ENCODE assay signal across 8 mouse cellular contexts in genomic region chr5:134437459-134437827, GRCm38 (mm10). TPM values are rescaled to one million over a fixed set of nuclear protein-coding genes. Genes with fewer than 3 reads are reported as not detected.
DNase-seq lines count a peak whose midpoint lies in the region; ATAC-seq and TF ChIP-seq lines count a peak whose summit lies in the region.

No protein-coding gene starts in this region.

- peak overlapping the region; percentile 33; the same call in 1 of the 2 replicates for H3K27ac ChIP-seq in hindbrain, embryonic 15.5 days (replicated peaks)
- H3K27ac ChIP-seq in hindbrain, embryonic 10.5 days, result no peak overlapping the region
- H3K27ac ChIP-seq in ES-E14 (ENCODE audit: insufficient read depth, low read depth, low read length, poor library complexity, severe bottlenecking), result peak overlapping the region; percentile 93

- H3K4me1 ChIP-seq in hindbrain, embryonic 15.5 days (replicated peaks), result peaks cover 40% of the 10 kb centered on the region
- H3K4me1 ChIP-seq in hindbrain, embryonic 10.5 days (replicated peaks), result peaks cover 31% of the 10 kb centered on the region
- H3K4me1 ChIP-seq in ES-E14 (ENCODE audit: control insufficient read depth in 2 of 2, insufficient read depth in 2 of 2, low read length in 2 of 2, poor library complexity in 1 of 2), result peaks cover 16 to 56% of the 10 kb centered on the region in 2 experiments

- intact Hi-C loops in heart, postnatal 25 days (cut with DNase I), result no loop called here
- intact Hi-C loops in left cerebral cortex, postnatal 14 days (cut with DNase I), result no loop called here

- no peak overlapping the region for H3K9ac ChIP-seq in hindbrain, embryonic 15.5 days
- H3K9ac ChIP-seq in ES-E14 (ENCODE audit: insufficient read depth, low read depth, low read length, poor library complexity, severe bottlenecking), result peak overlapping the region; percentile 35

- H3K9me3 ChIP-seq in hindbrain, embryonic 15.5 days, result no peaks in the 10 kb centered on the region
- peaks cover 9% of the 10 kb centered on the region for H3K9me3 ChIP-seq in hindbrain, embryonic 10.5 days
- H3K9me3 ChIP-seq in ES-E14 (ENCODE audit: control insufficient read depth, insufficient read depth, low read depth, low read length), result no peaks in the 10 kb centered on the region

- in situ Hi-C loops in ES-E14 (cut with MboI; ENCODE audit: low sequenced_read_pairs in 2 of 2, unreplicated experiment in 2 of 2), result no loop called here

- H3K27me3 ChIP-seq in hindbrain, embryonic 15.5 days, result no peaks in the 10 kb centered on the region
- no peaks in the 10 kb centered on the region for H3K27me3 ChIP-seq in hindbrain, embryonic 10.5 days (ENCODE audit: insufficient read depth, poor library complexity, severe bottlenecking)

- no peaks in the 10 kb centered on the region for H3K36me3 ChIP-seq in hindbrain, embryonic 15.5 days
- peaks cover 75% of the 10 kb centered on the region for H3K36me3 ChIP-seq in hindbrain, embryonic 10.5 days
- H3K36me3 ChIP-seq in ES-E14 (ENCODE audit: control insufficient read depth, insufficient read depth, low read length, poor library complexity, severe bottlenecking), result peaks cover 4% of the 10 kb centered on the region; the same call in 1 of the 2 replicates

- 73% methylated on average over 14 of the region's 14 CpGs for WGBS in hindbrain, embryonic 15.5 days
- 90% methylated on average over 14 of the region's 14 CpGs for WGBS in hindbrain, embryonic 10.5 days

- no peak for DNase-seq in hindbrain, embryonic 10.5 days (ENCODE audit: low spot score)
- no peak for DNase-seq in ES-E14 (ENCODE audit: low read depth, low spot score)
- peak; percentile 32 to 48 for DNase-seq in cerebellum, postnatal 36 days
- DNase-seq in heart, postnatal 25 days (ENCODE audit: low spot score), result peak; percentile 61
- DNase-seq in left cerebral cortex, postnatal 14 days (ENCODE audit: low spot score in 2 of 2), result peak; percentile 15 to 39
- DNase-seq in spleen, postnatal 4 days (ENCODE audit: low spot score in 2 of 2), result no peak

- no peak overlapping the region for H3K4me3 ChIP-seq in hindbrain, embryonic 15.5 days
- no peak overlapping the region for H3K4me3 ChIP-seq in hindbrain, embryonic 10.5 days
- peak overlapping the region; percentile 26 to 35 for H3K4me3 ChIP-seq in ES-E14 (ENCODE audit: insufficient read depth in 1 of 2, low read depth in 1 of 2, low read length in 2 of 2, poor library complexity in 1 of 2, severe bottlenecking in 1 of 2)

- no peak for ATAC-seq in hindbrain, embryonic 15.5 days (ENCODE audit: low FRiP score, low read depth)
- peak; percentile 59; the same call in 1 of the 2 replicates for ATAC-seq in monocyte, adult 5-6 weeks (replicated peaks; ENCODE audit: insufficient number of reproducible peaks, low FRiP score, low TSS enrichment, poor library complexity, severe bottlenecking)

- no peak overlapping the region for H3K4me2 ChIP-seq in hindbrain, embryonic 15.5 days

TF ChIP-seq in ES-E14, 5 proteins besides CTCF, POLR2A, EP300 and RAD21:
- TF ChIP-seq CHD2 (IDR thresholded peaks at IDR 0.05; ENCODE audit: low read depth, low read length) (no peak), MAFK (IDR thresholded peaks at IDR 0.05; ENCODE audit: insufficient read depth, low read depth, low read length) (no peak), ZNF384 (IDR thresholded peaks at IDR 0.05; ENCODE audit: low read depth, low read length) (no peak), HCFC1 (IDR thresholded peaks at IDR 0.05; ENCODE audit: borderline replicate concordance, insufficient read depth, low read length) (no peak), ZC3H11A (IDR thresholded peaks at IDR 0.05; ENCODE audit: borderline replicate concordance, low read depth, low read length) (no peak)

RNA-seq across cellular contexts. Expression of gene Gtf2ird1, which starts 19.1 kb away (rescaled TPM):
- 69.0 and 73.7 TPM in 2 replicates for polyA plus RNA-seq in hindbrain, embryonic 15.5 days (2015; fragmentation: Nextera tagmentation; extraction: Ambion mirVana)
- 84.8 and 91.6 TPM in 2 replicates for polyA plus RNA-seq in hindbrain, embryonic 10.5 days (2016; fragmentation: Nextera tagmentation; extraction: Ambion mirVana)
- 63.5 and 118 TPM in 2 replicates for total RNA-seq in ES-E14 (2012; rRNA removed)
- total RNA-seq in heart, postnatal 25 days (2021), result 10 to 100 TPM; 18.2 to 26.3 TPM
- 10 to 100 TPM; 36.4 to 43.8 TPM for total RNA-seq in left cerebral cortex, postnatal 14 days (2021)
- total RNA-seq in monocyte, adult 5-6 weeks (2017), result 2.0 to 2.8 TPM (median 2.4 TPM) in 3 replicates

Comparison
In these comparisons a context has a peak if more than half of its experiments do, and no peak if none do; other contexts are left out.
1. H3K4me3 ChIP-seq: peak in ES-E14 (2 of 2); none in hindbrain, embryonic 15.5 days (single experiment) and hindbrain, embryonic 10.5 days (single experiment).
2. DNase-seq: peak in cerebellum, postnatal 36 days (2 of 2), heart, postnatal 25 days (single experiment) and left cerebral cortex, postnatal 14 days (2 of 2); none in hindbrain, embryonic 10.5 days (single experiment), ES-E14 (single experiment) and spleen, postnatal 4 days (0 of 2).